Mouse (Mus musculus) embryonic facial prominence, embryonic 13.5 days (tissue): Measurements from ENCODE around the gene Fn1. TPM values are rescaled to one million over a fixed set of nuclear protein-coding genes. Genes with fewer than 3 reads are reported as not detected.

Source experiments
- ATAC-seq: fragments of 200-750 bp; cut with Nextera tagmentation; 2 replicates; pipeline ENCODE4 v1.8.0; 2017; ENCODE audit warnings: low read depth; ENCODE audit not compliant: insufficient number of reproducible peaks, insufficient read depth, low FRiP score, low TSS enrichment
- H3K27ac ChIP-seq: fragments of 300-500 bp; sonication (generic); 2 replicates; pipeline ENCODE4 v1.5.1; 2015; ENCODE audit warnings: moderate library complexity, mild to moderate bottlenecking, inconsistent platforms
- H3K27me3 ChIP-seq: fragments of 300-500 bp; sonication (generic); 2 replicates; pipeline ENCODE4 v1.6.1; 2015; ENCODE audit warnings: mild to moderate bottlenecking, inconsistent platforms
- H3K36me3 ChIP-seq: fragments of 300-500 bp; sonication (generic); 2 replicates; pipeline ENCODE4 v1.6.1; 2015; ENCODE audit warnings: mild to moderate bottlenecking, inconsistent platforms
- H3K4me1 ChIP-seq: fragments of 300-500 bp; sonication (generic); 2 replicates; pipeline ENCODE4 v1.6.1; 2015; ENCODE audit warnings: inconsistent platforms
- H3K4me2 ChIP-seq: fragments of 300-500 bp; sonication (generic); 2 replicates; pipeline ENCODE4 v1.6.1; 2015; ENCODE audit warnings: moderate library complexity, mild to moderate bottlenecking, inconsistent platforms
- H3K4me3 ChIP-seq: fragments of 300-500 bp; sonication (generic); 2 replicates; pipeline ENCODE4 v1.5.1; 2015; ENCODE audit warnings: mild to moderate bottlenecking, inconsistent platforms
- H3K9ac ChIP-seq: fragments of 300-500 bp; sonication (generic); 2 replicates; pipeline ENCODE4 v1.6.1; 2015; ENCODE audit warnings: mild to moderate bottlenecking, inconsistent platforms
- H3K9me3 ChIP-seq: fragments of 300-500 bp; sonication (generic); 2 replicates; pipeline ENCODE4 v1.6.1; 2016; ENCODE audit warnings: inconsistent platforms
- WGBS: fragments of 180-500 bp; shearing (Covaris S2); methylation state at CpG from one replicate; pipeline ENCODE4 v1.1.7; 2015; ENCODE audit warnings: mixed read lengths; 5-methylcytosine and 5-hydroxymethylcytosine counted together
- polyA plus RNA-seq: library from polyadenylated mRNA; unstranded; fragments of >200 nt; fragmentation: Nextera tagmentation; extraction: Ambion mirVana; gene quantifications from 2 replicates; pipeline ENCODE4 v1.2.1, GENCODE M21; 2015

Gene Fn1
- polyA plus RNA-seq, 1 experiment from 2014 or later = 187 TPM

- no peak overlapping the region for H3K27ac ChIP-seq
- peaks cover 84% of the 10 kb centered on the region for H3K36me3 ChIP-seq
- no peaks in the 10 kb centered on the region for H3K27me3 ChIP-seq
- no peak for ATAC-seq
- no peak overlapping the region for H3K4me3 ChIP-seq
- H3K4me1 ChIP-seq = no peaks in the 10 kb centered on the region
- 85% methylated on average over 8 of the region's 8 CpGs for WGBS
- no peak overlapping the region for H3K4me2 ChIP-seq
- no peaks in the 10 kb centered on the region for H3K9me3 ChIP-seq
- H3K9ac ChIP-seq = no peak overlapping the region
Observed at GRCm38 (mm10) chr1:71630243-71630642, 22.8 kb downstream of the Fn1 start.

DNA sequence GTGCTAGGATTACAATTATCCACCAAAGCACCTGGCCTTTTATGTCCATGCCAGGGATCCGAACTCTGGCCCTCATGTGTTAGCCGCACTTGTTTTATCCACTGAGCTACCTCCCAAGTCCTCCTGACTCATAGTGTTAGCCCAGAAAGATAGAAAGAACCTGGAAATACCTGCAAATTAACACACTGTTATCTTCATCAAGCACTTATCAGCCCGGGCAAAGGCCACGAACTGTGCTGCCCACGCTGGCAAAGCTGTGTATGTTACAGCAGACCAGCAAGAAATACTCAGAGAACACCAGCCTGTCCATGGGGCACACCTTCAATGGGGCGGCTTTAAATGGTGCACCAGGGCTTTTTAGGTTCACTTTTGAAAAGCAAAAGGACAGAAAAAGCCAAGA lies 29.4 kb downstream of the Fn1 start:
- ATAC-seq = no peak
- Histone ChIP-seq H3K4me1 (no peaks in the 10 kb centered on the region), H3K4me2 (no peak overlapping the region), H3K4me3 (no peak overlapping the region), H3K27me3 (no peaks in the 10 kb centered on the region), H3K27ac (no peak overlapping the region), H3K36me3 (peaks cover 96% of the 10 kb centered on the region), H3K9ac (no peak overlapping the region), H3K9me3 (no peaks in the 10 kb centered on the region)
- 96% methylated on average over 6 of the region's 6 CpGs for WGBS

DNA sequence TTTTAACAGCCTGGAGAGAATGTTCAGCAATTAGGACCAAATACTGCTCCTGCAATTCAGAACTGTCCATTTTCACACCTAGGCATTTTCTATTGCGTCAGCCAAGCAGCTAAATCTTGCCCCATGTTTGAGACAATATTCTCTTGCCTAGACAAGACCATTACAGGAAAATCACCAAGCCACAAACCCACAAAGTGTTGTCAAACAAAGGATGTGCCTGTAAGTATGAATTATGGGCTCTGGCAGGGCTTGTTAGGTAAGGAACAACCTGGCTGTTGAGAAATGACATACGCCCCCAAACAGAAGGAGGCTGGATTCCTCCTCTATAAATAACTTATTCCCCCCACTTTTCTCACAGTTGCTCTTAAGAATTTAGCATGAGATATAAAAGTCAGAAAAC lies 31.5 kb downstream of the Fn1 start:
- no peaks in the 10 kb centered on the region for H3K4me1 ChIP-seq
- WGBS = 88% methylated on average over 2 of the region's 2 CpGs
- H3K27ac ChIP-seq = no peak overlapping the region
- ATAC-seq = no peak
- H3K9ac ChIP-seq = no peak overlapping the region
- H3K4me2 ChIP-seq = no peak overlapping the region
- H3K36me3 ChIP-seq = peaks cover 96% of the 10 kb centered on the region
- H3K27me3 ChIP-seq = no peaks in the 10 kb centered on the region
- H3K9me3 ChIP-seq = no peaks in the 10 kb centered on the region
- H3K4me3 ChIP-seq = no peak overlapping the region

- Histone ChIP-seq H3K27me3 (no peaks in the 10 kb centered on the region), H3K9me3 (no peaks in the 10 kb centered on the region), H3K36me3 (peaks cover 98% of the 10 kb centered on the region), H3K4me3 (no peak overlapping the region), H3K27ac (no peak overlapping the region; the same call in 1 of the 2 replicates), H3K4me1 (no peaks in the 10 kb centered on the region), H3K9ac (no peak overlapping the region), H3K4me2 (no peak overlapping the region)
- 83% methylated on average over 8 of the region's 8 CpGs for WGBS
- no peak for ATAC-seq
Observed at GRCm38 (mm10) chr1:71614545-71615246, 38.3 kb downstream of the Fn1 start.

DNA sequence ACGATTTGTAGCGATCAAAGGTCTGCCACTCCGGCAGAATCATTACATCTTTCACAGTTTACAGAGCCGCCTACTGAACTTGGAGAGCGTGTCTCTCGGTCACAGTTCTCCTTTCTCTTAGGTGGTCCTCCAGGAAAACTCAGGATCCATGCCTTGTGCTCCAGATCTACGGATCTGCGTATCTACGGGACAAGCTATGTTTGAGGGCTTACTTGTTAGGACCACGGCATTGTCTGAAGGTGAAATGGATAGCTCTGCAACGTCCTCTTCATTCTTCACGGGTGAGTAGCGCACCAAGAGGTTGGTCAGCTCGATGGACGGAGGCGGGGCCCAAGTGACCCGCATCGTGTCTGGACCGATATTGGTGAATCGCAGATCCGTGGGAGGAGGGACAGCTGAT lies 40.7 kb downstream of the Fn1 start:
- H3K27ac ChIP-seq = no peak overlapping the region
- no peak overlapping the region for H3K9ac ChIP-seq
- H3K4me1 ChIP-seq = no peaks in the 10 kb centered on the region
- H3K27me3 ChIP-seq = no peaks in the 10 kb centered on the region
- no peak for ATAC-seq
- H3K36me3 ChIP-seq = peaks cover 95% of the 10 kb centered on the region
- H3K4me3 ChIP-seq = no peak overlapping the region
- no peak overlapping the region for H3K4me2 ChIP-seq
- 95% methylated on average over 21 of the region's 21 CpGs for WGBS
- H3K9me3 ChIP-seq = no peaks in the 10 kb centered on the region

DNA sequence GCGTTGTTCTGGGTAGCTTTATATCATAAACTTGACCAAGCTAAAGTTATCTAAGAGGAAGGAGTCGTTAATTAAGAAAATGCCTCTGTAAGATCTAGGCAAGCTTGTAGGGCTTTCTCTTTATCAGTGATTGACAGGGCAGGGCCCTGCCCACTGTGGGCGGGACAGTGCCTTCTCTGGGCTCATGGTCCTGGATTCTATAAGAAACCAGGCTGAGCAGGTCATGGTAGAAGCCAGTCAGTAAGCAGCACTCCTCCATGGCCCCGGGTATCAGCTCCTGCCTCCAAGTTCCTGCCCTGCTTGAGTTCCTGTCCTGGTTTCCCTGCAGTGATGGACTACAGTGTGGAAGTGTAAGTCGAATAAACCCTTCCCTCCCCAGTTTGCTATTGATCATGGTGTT lies 43.1 kb downstream of the Fn1 start:
- H3K4me1 ChIP-seq = no peaks in the 10 kb centered on the region
- no peak overlapping the region for H3K9ac ChIP-seq
- H3K4me3 ChIP-seq = no peak overlapping the region
- no peaks in the 10 kb centered on the region for H3K9me3 ChIP-seq
- WGBS = 89% methylated on average over 5 of the region's 5 CpGs
- no peak overlapping the region for H3K27ac ChIP-seq
- no peak overlapping the region for H3K4me2 ChIP-seq
- no peak for ATAC-seq
- H3K36me3 ChIP-seq = peaks cover 96% of the 10 kb centered on the region
- H3K27me3 ChIP-seq = no peaks in the 10 kb centered on the region

- 90% methylated on average over 37 of the region's 37 CpGs for WGBS
- Histone ChIP-seq H3K4me2 (no peak overlapping the region), H3K36me3 (peaks cover 96% of the 10 kb centered on the region), H3K9ac (no peak overlapping the region), H3K4me3 (no peak overlapping the region), H3K4me1 (no peaks in the 10 kb centered on the region), H3K27ac (no peak overlapping the region), H3K9me3 (no peaks in the 10 kb centered on the region), H3K27me3 (no peaks in the 10 kb centered on the region)
- no peak for ATAC-seq
Observed at GRCm38 (mm10) chr1:71609057-71609775, 43.8 kb downstream of the Fn1 start.

GRCm38 (mm10) chr1:71606600-71607325 lies 46.2 kb downstream of the Fn1 start:
- Histone ChIP-seq H3K4me3 (no peak overlapping the region), H3K4me1 (no peaks in the 10 kb centered on the region), H3K9me3 (no peaks in the 10 kb centered on the region), H3K4me2 (no peak overlapping the region), H3K9ac (no peak overlapping the region), H3K36me3 (peaks cover 92% of the 10 kb centered on the region), H3K27me3 (no peaks in the 10 kb centered on the region), H3K27ac (no peak overlapping the region)
- 94% methylated on average over 8 of the region's 8 CpGs for WGBS
- no peak for ATAC-seq

GRCm38 (mm10) chr1:71605751-71606150 lies 47.2 kb downstream of the Fn1 start:
- no peaks in the 10 kb centered on the region for H3K9me3 ChIP-seq
- peaks cover 91% of the 10 kb centered on the region for H3K36me3 ChIP-seq
- no peaks in the 10 kb centered on the region for H3K4me1 ChIP-seq
- no peak overlapping the region for H3K4me2 ChIP-seq
- H3K27ac ChIP-seq = no peak overlapping the region
- ATAC-seq = no peak
- H3K4me3 ChIP-seq = no peak overlapping the region
- H3K9ac ChIP-seq = no peak overlapping the region
- H3K27me3 ChIP-seq = no peaks in the 10 kb centered on the region
- WGBS = 87% methylated on average over 2 of the region's 2 CpGs

- H3K4me1 ChIP-seq = no peaks in the 10 kb centered on the region
- no peak overlapping the region for H3K27ac ChIP-seq
- H3K27me3 ChIP-seq = no peaks in the 10 kb centered on the region
- H3K9ac ChIP-seq = no peak overlapping the region
- H3K4me3 ChIP-seq = no peak overlapping the region
- 91% methylated on average over 4 of the region's 4 CpGs for WGBS
- H3K36me3 ChIP-seq = peaks cover 95% of the 10 kb centered on the region
- H3K9me3 ChIP-seq = no peaks in the 10 kb centered on the region
- no peak overlapping the region for H3K4me2 ChIP-seq
- ATAC-seq = no peak
Observed at GRCm38 (mm10) chr1:71595365-71595764, 57.6 kb downstream of the Fn1 start.

DNA sequence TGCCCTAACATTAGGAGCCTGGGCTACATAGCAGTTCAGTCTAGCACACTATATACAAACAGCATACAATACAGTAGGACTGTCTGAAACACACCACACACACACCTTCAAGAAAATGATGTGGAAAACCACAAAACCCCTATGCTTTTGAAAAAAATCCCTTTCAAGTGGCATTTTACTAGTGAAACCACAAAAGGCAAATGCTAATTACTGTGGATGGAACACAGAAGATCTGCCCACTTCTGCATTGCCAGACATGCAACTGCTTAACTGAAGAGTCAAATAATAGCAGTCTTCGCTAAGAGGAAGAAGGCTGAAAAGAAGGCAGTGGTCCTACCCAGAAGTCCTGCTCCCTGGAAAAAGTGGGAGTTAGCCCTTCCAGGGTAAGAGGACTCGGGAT lies 58.7 kb downstream of the Fn1 start:
- no peaks in the 10 kb centered on the region for H3K27me3 ChIP-seq
- no peak for ATAC-seq
- H3K9ac ChIP-seq = no peak overlapping the region
- no peak overlapping the region for H3K4me3 ChIP-seq
- H3K9me3 ChIP-seq = no peaks in the 10 kb centered on the region
- H3K36me3 ChIP-seq = peaks cover 97% of the 10 kb centered on the region
- no peaks in the 10 kb centered on the region for H3K4me1 ChIP-seq
- H3K27ac ChIP-seq = no peak overlapping the region
- WGBS = 88% methylated on average over 2 of the region's 2 CpGs
- H3K4me2 ChIP-seq = no peak overlapping the region

DNA sequence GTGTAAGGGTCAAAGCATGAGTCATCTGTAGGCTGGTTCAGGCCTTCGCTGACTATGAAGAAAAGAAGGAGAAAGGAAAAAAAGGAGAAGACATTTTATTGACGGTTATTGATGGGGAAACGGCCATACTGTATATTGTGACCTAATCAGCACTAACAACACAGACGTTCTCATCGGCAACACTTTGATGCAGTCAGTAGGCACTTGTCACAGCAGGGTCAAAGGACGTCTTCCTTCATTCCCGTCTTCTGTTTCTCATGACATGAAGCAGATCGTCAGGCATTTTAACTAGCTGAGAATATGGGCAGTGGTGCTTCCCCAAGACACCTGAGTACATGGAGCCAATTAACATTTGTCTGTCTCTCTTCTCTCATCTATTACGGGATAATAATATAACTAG lies 59.8 kb downstream of the Fn1 start:
- Histone ChIP-seq H3K27me3 (no peaks in the 10 kb centered on the region), H3K4me1 (no peaks in the 10 kb centered on the region), H3K4me3 (no peak overlapping the region), H3K9me3 (no peaks in the 10 kb centered on the region), H3K9ac (no peak overlapping the region), H3K27ac (no peak overlapping the region), H3K4me2 (no peak overlapping the region), H3K36me3 (peaks cover 97% of the 10 kb centered on the region)
- WGBS = 93% methylated on average over 9 of the region's 9 CpGs
- no peak for ATAC-seq
